Mouse (Mus musculus): ENCODE results near the gene Gm12216. TPM values are rescaled to one million over a fixed set of nuclear protein-coding genes. Genes with fewer than 3 reads are reported as not detected.

Gene Gm12216
- polyA plus RNA-seq, 2 experiments: 0.43 to 0.74 TPM

- Histone ChIP-seq H3K9ac (ENCODE audit: low read depth, low read length, severe bottlenecking) (no peak overlapping the region), H3K4me3 (replicated peaks; ENCODE audit: low read length) (no peak overlapping the region), H3K4me2 (replicated peaks; ENCODE audit: low read depth, low read length, severe bottlenecking) (no peak overlapping the region), H3K9me3 (ENCODE audit: control insufficient read depth, low read length) (no peaks in the 10 kb centered on the region), H3K4me1 (ENCODE audit: control insufficient read depth, insufficient read depth, low read length) (peaks cover 7% of the 10 kb centered on the region; the same call in 1 of the 2 replicates), H3K36me3 (ENCODE audit: control insufficient read depth, insufficient read depth, low read length) (peaks cover 46% of the 10 kb centered on the region), H3K27ac (replicated peaks; ENCODE audit: low read depth, low read length) (no peak overlapping the region), H3K27me3 (ENCODE audit: control insufficient read depth, insufficient read depth, low read length) (no peaks in the 10 kb centered on the region)
- TF ChIP-seq POLR2A (IDR thresholded peaks at IDR 0.05; ENCODE audit: borderline replicate concordance, extremely low read depth, insufficient read depth, insufficient read length): no peak
- no peak for ATAC-seq (ENCODE audit: low FRiP score, low read depth)
- DNase-seq (ENCODE audit: low spot score): no peak
- WGBS: 88% methylated on average over 16 of the region's 16 CpGs
Observed at GRCm38 (mm10) chr11:53773641-53774360, 85.3 kb downstream of the Gm12216 start.

- WGBS: 92% methylated on average over 5 of the region's 5 CpGs
- no peak for ATAC-seq (ENCODE audit: low FRiP score, low read depth)
- Histone ChIP-seq H3K27ac (replicated peaks; ENCODE audit: low read depth, low read length) (no peak within 1 kb of the TSS), H3K9me3 (ENCODE audit: control insufficient read depth, low read length) (no peaks in the 10 kb centered on the region), H3K36me3 (ENCODE audit: control insufficient read depth, insufficient read depth, low read length) (peaks cover 44% of the 10 kb centered on the region), H3K4me1 (ENCODE audit: control insufficient read depth, insufficient read depth, low read length) (peaks cover 7% of the 10 kb centered on the region; the same call in 1 of the 2 replicates), H3K9ac (ENCODE audit: low read depth, low read length, severe bottlenecking) (no peak within 1 kb of the TSS), H3K27me3 (ENCODE audit: control insufficient read depth, insufficient read depth, low read length) (no peaks in the 10 kb centered on the region), H3K4me3 (replicated peaks; ENCODE audit: low read length) (no peak within 1 kb of the TSS), H3K4me2 (replicated peaks; ENCODE audit: low read depth, low read length, severe bottlenecking) (no peak within 1 kb of the TSS)
- no peak for TF ChIP-seq POLR2A (IDR thresholded peaks at IDR 0.05; ENCODE audit: borderline replicate concordance, extremely low read depth, insufficient read depth, insufficient read length)
- DNase-seq (ENCODE audit: low spot score): no peak
Observed at GRCm38 (mm10) chr11:53773087-53773486, 86.0 kb downstream of the Gm12216 start, which contains the start of gene Gm17334. TSS of gene Gm17334 (minus strand) at chr11:53773187.

GRCm38 (mm10) chr11:53772536-53772935 lies 86.5 kb downstream of the Gm12216 start:
- no peak for ATAC-seq (ENCODE audit: low FRiP score, low read depth)
- no peak overlapping the region for H3K4me3 ChIP-seq (replicated peaks; ENCODE audit: low read length)
- no peaks in the 10 kb centered on the region for H3K9me3 ChIP-seq (ENCODE audit: control insufficient read depth, low read length)
- no peak overlapping the region for H3K4me2 ChIP-seq (replicated peaks; ENCODE audit: low read depth, low read length, severe bottlenecking)
- peaks cover 7% of the 10 kb centered on the region; the same call in 1 of the 2 replicates for H3K4me1 ChIP-seq (ENCODE audit: control insufficient read depth, insufficient read depth, low read length)
- no peak for TF ChIP-seq POLR2A (IDR thresholded peaks at IDR 0.05; ENCODE audit: borderline replicate concordance, extremely low read depth, insufficient read depth, insufficient read length)
- no peak for DNase-seq (ENCODE audit: low spot score)
- WGBS: 71% methylated on average over 9 of the region's 9 CpGs
- no peak overlapping the region for H3K27ac ChIP-seq (replicated peaks; ENCODE audit: low read depth, low read length)
- no peak overlapping the region for H3K9ac ChIP-seq (ENCODE audit: low read depth, low read length, severe bottlenecking)
- H3K36me3 ChIP-seq (ENCODE audit: control insufficient read depth, insufficient read depth, low read length): peaks cover 39% of the 10 kb centered on the region
- no peaks in the 10 kb centered on the region for H3K27me3 ChIP-seq (ENCODE audit: control insufficient read depth, insufficient read depth, low read length)

GRCm38 (mm10) chr11:53771001-53771744 lies 87.9 kb downstream of the Gm12216 start:
- no peak overlapping the region for H3K9ac ChIP-seq (ENCODE audit: low read depth, low read length, severe bottlenecking)
- H3K27me3 ChIP-seq (ENCODE audit: control insufficient read depth, insufficient read depth, low read length): no peaks in the 10 kb centered on the region
- no peaks in the 10 kb centered on the region for H3K9me3 ChIP-seq (ENCODE audit: control insufficient read depth, low read length)
- DNase-seq (ENCODE audit: low spot score) (no peak), ATAC-seq (ENCODE audit: low FRiP score, low read depth) (no peak)
- peak overlapping the region; percentile 82 for H3K4me2 ChIP-seq (replicated peaks; ENCODE audit: low read depth, low read length, severe bottlenecking)
- 74% methylated on average over 11 of the region's 11 CpGs for WGBS
- H3K4me1 ChIP-seq (ENCODE audit: control insufficient read depth, insufficient read depth, low read length): peaks cover 7% of the 10 kb centered on the region; the same call in 1 of the 2 replicates
- H3K4me3 ChIP-seq (replicated peaks; ENCODE audit: low read length): peak overlapping the region; percentile 77
- peaks cover 27% of the 10 kb centered on the region for H3K36me3 ChIP-seq (ENCODE audit: control insufficient read depth, insufficient read depth, low read length)
- no peak for TF ChIP-seq POLR2A (IDR thresholded peaks at IDR 0.05; ENCODE audit: borderline replicate concordance, extremely low read depth, insufficient read depth, insufficient read length)
- H3K27ac ChIP-seq (replicated peaks; ENCODE audit: low read depth, low read length): no peak overlapping the region

GRCm38 (mm10) chr11:53770125-53770791 lies 88.8 kb downstream of the Gm12216 start:
- TF ChIP-seq POLR2A (IDR thresholded peaks at IDR 0.05; ENCODE audit: borderline replicate concordance, extremely low read depth, insufficient read depth, insufficient read length): no peak
- peak overlapping the region; percentile 68 for H3K9ac ChIP-seq (ENCODE audit: low read depth, low read length, severe bottlenecking)
- DNase-seq (ENCODE audit: low spot score) (peak; percentile 40), ATAC-seq (ENCODE audit: low FRiP score, low read depth) (peak; percentile 74)
- H3K4me2 ChIP-seq (replicated peaks; ENCODE audit: low read depth, low read length, severe bottlenecking): peak overlapping the region; percentile 82
- H3K9me3 ChIP-seq (ENCODE audit: control insufficient read depth, low read length): no peaks in the 10 kb centered on the region
- peaks cover 7% of the 10 kb centered on the region; the same call in 1 of the 2 replicates for H3K4me1 ChIP-seq (ENCODE audit: control insufficient read depth, insufficient read depth, low read length)
- no peaks in the 10 kb centered on the region for H3K27me3 ChIP-seq (ENCODE audit: control insufficient read depth, insufficient read depth, low read length)
- peaks cover 18% of the 10 kb centered on the region for H3K36me3 ChIP-seq (ENCODE audit: control insufficient read depth, insufficient read depth, low read length)
- WGBS: under 1% methylated on average over 38 of the region's 75 CpGs
- H3K4me3 ChIP-seq (replicated peaks; ENCODE audit: low read length): peak overlapping the region; percentile 77
- H3K27ac ChIP-seq (replicated peaks; ENCODE audit: low read depth, low read length): peak overlapping the region; percentile 9

Measured in limb, embryonic 14.5 days (tissue).